Mouse (Mus musculus): ENCODE data around the gene Ctnnbl1. TPM values are rescaled to one million over a fixed set of nuclear protein-coding genes. Genes with fewer than 3 reads are reported as not detected.

The Ctnnbl1 gene
- polyA plus RNA-seq, 1 experiment from 2014 or later = 106 TPM

DNA sequence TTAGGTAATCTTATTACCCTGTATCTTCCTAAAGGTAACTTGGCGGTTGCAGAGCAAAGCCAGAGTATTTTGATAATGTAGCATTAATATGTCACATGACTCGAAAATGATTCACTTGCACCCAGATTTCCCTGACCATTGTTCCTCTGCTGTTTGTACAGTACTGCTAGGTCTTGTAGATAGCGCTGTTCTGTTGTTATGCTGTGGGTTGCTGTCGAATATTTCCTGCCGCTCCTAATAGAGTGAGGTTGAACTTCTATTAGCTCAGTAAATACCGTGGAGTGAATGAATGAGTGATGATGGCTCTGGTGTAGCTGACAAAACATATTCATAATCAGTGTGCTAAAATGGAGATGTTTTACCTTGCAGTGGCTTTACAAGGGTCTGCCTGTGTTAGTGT is 22.5 kb downstream of the Ctnnbl1 start:
- DNase-seq (ENCODE audit: low spot score) = no peak
- Histone ChIP-seq H3K4me1 (ENCODE audit: control insufficient read depth, insufficient read depth, low read length) (no peaks in the 10 kb centered on the region), H3K9me3 (ENCODE audit: control insufficient read depth, low read length) (no peaks in the 10 kb centered on the region), H3K27ac (ENCODE audit: low read depth, low read length) (no peak overlapping the region), H3K4me2 (ENCODE audit: low read depth) (no peak overlapping the region), H3K36me3 (ENCODE audit: control insufficient read depth, insufficient read depth, low read length) (no peaks in the 10 kb centered on the region), H3K4me3 (ENCODE audit: low read depth, low read length) (no peak overlapping the region), H3K27me3 (ENCODE audit: control insufficient read depth, insufficient read depth, low read length) (no peaks in the 10 kb centered on the region), H3K9ac (ENCODE audit: low read length) (no peak overlapping the region)
- WGBS = 92% methylated on average over 6 of the region's 6 CpGs
- no peak for ATAC-seq (ENCODE audit: insufficient read depth, low FRiP score, low TSS enrichment)

DNA sequence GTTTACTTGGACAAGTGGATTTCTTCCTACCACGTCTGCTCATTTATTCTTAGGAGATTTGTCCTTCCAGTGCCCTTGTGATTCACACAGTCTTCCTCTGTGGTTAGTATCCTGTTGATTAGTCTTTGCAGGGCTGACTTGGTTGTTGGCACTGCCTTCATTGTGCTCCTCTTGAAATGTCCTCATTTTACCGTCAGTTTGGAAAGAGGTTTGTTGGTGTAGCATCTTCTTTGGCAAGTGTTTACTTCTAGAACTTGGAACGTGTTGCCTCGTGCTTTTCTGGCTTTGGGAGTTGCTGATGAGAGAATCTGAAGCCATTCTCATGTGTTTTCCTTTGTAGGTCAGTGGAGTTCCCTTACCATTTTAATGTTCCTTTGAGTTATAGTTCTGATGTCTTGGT is 25.7 kb downstream of the Ctnnbl1 start:
- H3K4me3 ChIP-seq (ENCODE audit: low read depth, low read length) = no peak overlapping the region
- H3K9me3 ChIP-seq (ENCODE audit: control insufficient read depth, low read length) = no peaks in the 10 kb centered on the region
- ATAC-seq (ENCODE audit: insufficient read depth, low FRiP score, low TSS enrichment) (no peak), DNase-seq (ENCODE audit: low spot score) (no peak)
- H3K4me2 ChIP-seq (ENCODE audit: low read depth) = no peak overlapping the region
- H3K4me1 ChIP-seq (ENCODE audit: control insufficient read depth, insufficient read depth, low read length) = no peaks in the 10 kb centered on the region
- H3K9ac ChIP-seq (ENCODE audit: low read length) = no peak overlapping the region
- no peaks in the 10 kb centered on the region for H3K27me3 ChIP-seq (ENCODE audit: control insufficient read depth, insufficient read depth, low read length)
- WGBS = 88% methylated on average over 4 of the region's 4 CpGs
- H3K27ac ChIP-seq (ENCODE audit: low read depth, low read length) = no peak overlapping the region
- H3K36me3 ChIP-seq (ENCODE audit: control insufficient read depth, insufficient read depth, low read length) = no peaks in the 10 kb centered on the region

GRCm38 (mm10) chr2:157766591-157766990 is 29.4 kb downstream of the Ctnnbl1 start:
- H3K4me2 ChIP-seq (ENCODE audit: low read depth) = no peak overlapping the region
- H3K4me1 ChIP-seq (ENCODE audit: control insufficient read depth, insufficient read depth, low read length) = no peaks in the 10 kb centered on the region
- ATAC-seq (ENCODE audit: insufficient read depth, low FRiP score, low TSS enrichment) = no peak
- H3K9ac ChIP-seq (ENCODE audit: low read length) = no peak overlapping the region
- H3K27ac ChIP-seq (ENCODE audit: low read depth, low read length) = no peak overlapping the region
- no peak overlapping the region for H3K4me3 ChIP-seq (ENCODE audit: low read depth, low read length)
- 84% methylated on average over 7 of the region's 7 CpGs for WGBS
- no peaks in the 10 kb centered on the region for H3K36me3 ChIP-seq (ENCODE audit: control insufficient read depth, insufficient read depth, low read length)
- no peaks in the 10 kb centered on the region for H3K27me3 ChIP-seq (ENCODE audit: control insufficient read depth, insufficient read depth, low read length)
- DNase-seq (ENCODE audit: low spot score) = no peak
- no peaks in the 10 kb centered on the region for H3K9me3 ChIP-seq (ENCODE audit: control insufficient read depth, low read length)

DNA sequence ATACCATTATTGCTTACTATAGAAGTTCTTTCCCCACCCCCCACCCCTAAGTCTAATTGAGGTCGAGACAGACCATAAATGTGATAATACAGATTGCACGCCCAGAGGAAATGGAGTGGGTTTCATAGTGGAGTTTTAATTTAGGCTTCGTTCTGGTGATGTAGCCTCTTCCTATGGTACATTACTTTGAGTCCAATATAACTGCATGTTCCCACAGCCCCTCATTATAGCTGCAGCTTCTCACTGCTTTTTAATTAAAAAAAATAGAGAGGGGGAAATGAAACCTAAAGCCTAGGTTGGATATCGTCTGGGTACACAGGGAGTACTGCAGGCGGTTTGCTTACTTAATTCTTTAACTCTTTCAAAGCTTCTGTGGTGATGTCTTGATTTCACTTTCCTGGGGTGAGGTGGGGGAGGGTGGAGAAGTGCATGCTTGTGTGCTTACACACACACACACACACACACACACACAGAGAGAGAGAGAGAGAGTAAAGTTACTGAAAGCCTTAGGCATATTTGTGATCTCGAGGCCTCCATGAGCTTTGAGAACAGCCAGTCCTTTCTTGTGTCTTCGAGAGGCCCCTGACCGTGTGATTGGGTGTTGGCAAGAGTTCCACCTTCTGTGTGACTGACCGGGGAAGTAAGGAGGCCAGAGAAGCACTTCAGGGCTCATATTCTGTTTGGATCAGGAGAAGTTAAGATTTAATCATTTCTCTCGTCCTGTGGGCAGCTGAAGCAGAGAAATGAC is 31.7 kb downstream of the Ctnnbl1 start:
- Histone ChIP-seq H3K4me2 (ENCODE audit: low read depth) (no peak overlapping the region), H3K9me3 (ENCODE audit: control insufficient read depth, low read length) (no peaks in the 10 kb centered on the region), H3K9ac (ENCODE audit: low read length) (no peak overlapping the region), H3K27me3 (ENCODE audit: control insufficient read depth, insufficient read depth, low read length) (no peaks in the 10 kb centered on the region), H3K4me3 (ENCODE audit: low read depth, low read length) (no peak overlapping the region), H3K36me3 (ENCODE audit: control insufficient read depth, insufficient read depth, low read length) (no peaks in the 10 kb centered on the region), H3K4me1 (ENCODE audit: control insufficient read depth, insufficient read depth, low read length) (no peaks in the 10 kb centered on the region), H3K27ac (ENCODE audit: low read depth, low read length) (no peak overlapping the region)
- DNase-seq (ENCODE audit: low spot score) = no peak
- WGBS = 64% methylated on average over 10 of the region's 10 CpGs
- ATAC-seq (ENCODE audit: insufficient read depth, low FRiP score, low TSS enrichment) = no peak

DNA sequence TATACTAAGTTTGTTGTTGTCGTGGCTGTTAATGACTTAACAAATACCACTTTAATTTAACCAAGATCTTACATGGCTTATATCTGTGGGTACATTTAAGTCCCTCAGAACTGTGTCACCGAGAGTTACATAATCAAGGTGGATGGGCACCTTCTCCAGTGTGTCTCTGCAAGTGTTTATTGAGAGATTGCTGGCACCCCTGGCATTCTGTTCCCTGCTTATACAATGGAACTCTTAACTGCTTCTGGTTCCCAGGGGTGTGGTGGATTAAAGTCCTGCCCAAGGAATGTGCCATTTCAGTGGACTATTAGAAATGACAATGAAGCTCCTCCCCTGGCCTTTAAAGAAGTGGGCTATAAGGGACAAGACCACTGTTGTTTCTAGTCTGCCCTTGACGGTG is 33.6 kb downstream of the Ctnnbl1 start:
- DNase-seq (ENCODE audit: low spot score) (no peak), ATAC-seq (ENCODE audit: insufficient read depth, low FRiP score, low TSS enrichment) (no peak)
- Histone ChIP-seq H3K9ac (ENCODE audit: low read length) (no peak overlapping the region), H3K4me1 (ENCODE audit: control insufficient read depth, insufficient read depth, low read length) (no peaks in the 10 kb centered on the region), H3K9me3 (ENCODE audit: control insufficient read depth, low read length) (no peaks in the 10 kb centered on the region), H3K27ac (ENCODE audit: low read depth, low read length) (no peak overlapping the region), H3K4me2 (ENCODE audit: low read depth) (no peak overlapping the region), H3K27me3 (ENCODE audit: control insufficient read depth, insufficient read depth, low read length) (no peaks in the 10 kb centered on the region), H3K4me3 (ENCODE audit: low read depth, low read length) (no peak overlapping the region), H3K36me3 (ENCODE audit: control insufficient read depth, insufficient read depth, low read length) (no peaks in the 10 kb centered on the region; the same call in 1 of the 2 replicates)
- WGBS = 71% methylated on average over 3 of the region's 3 CpGs

- Histone ChIP-seq H3K4me3 (ENCODE audit: low read depth, low read length) (no peak overlapping the region), H3K4me1 (ENCODE audit: control insufficient read depth, insufficient read depth, low read length) (no peaks in the 10 kb centered on the region), H3K27ac (ENCODE audit: low read depth, low read length) (no peak overlapping the region), H3K9ac (ENCODE audit: low read length) (no peak overlapping the region), H3K36me3 (ENCODE audit: control insufficient read depth, insufficient read depth, low read length) (no peaks in the 10 kb centered on the region; the same call in 1 of the 2 replicates), H3K4me2 (ENCODE audit: low read depth) (no peak overlapping the region), H3K9me3 (ENCODE audit: control insufficient read depth, low read length) (no peaks in the 10 kb centered on the region), H3K27me3 (ENCODE audit: control insufficient read depth, insufficient read depth, low read length) (no peaks in the 10 kb centered on the region)
- WGBS = 100% methylated on average over 1 of the region's 1 CpGs
- no peak for ATAC-seq (ENCODE audit: insufficient read depth, low FRiP score, low TSS enrichment)
- no peak for DNase-seq (ENCODE audit: low spot score)
Measured at GRCm38 (mm10) chr2:157773661-157774060, 36.5 kb downstream of the Ctnnbl1 start.

DNA sequence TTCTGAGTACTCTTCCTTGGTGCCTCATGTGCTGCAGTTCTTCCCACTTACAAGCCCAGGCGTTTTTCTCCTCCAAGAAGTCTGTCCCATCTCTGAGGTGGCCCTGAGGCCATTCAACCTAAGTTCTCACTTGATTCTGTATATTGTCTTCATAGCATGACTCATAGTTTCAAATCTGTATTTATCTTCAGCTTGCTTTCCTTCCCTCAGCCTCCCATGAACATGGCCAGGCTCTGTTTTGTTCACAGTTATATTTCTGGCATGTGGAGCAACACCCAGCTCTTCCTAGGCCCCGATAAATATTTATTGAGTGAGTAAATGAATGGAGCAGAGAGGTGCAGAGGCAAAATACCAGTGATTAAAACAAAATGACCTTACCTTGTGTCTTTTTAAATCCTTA is 38.8 kb downstream of the Ctnnbl1 start:
- DNase-seq (ENCODE audit: low spot score) (no peak), ATAC-seq (ENCODE audit: insufficient read depth, low FRiP score, low TSS enrichment) (no peak)
- no peak overlapping the region for H3K27ac ChIP-seq (ENCODE audit: low read depth, low read length)
- WGBS = 81% methylated on average over 2 of the region's 2 CpGs
- no peak overlapping the region for H3K4me3 ChIP-seq (ENCODE audit: low read depth, low read length)
- no peaks in the 10 kb centered on the region; the same call in 1 of the 2 replicates for H3K36me3 ChIP-seq (ENCODE audit: control insufficient read depth, insufficient read depth, low read length)
- no peaks in the 10 kb centered on the region for H3K9me3 ChIP-seq (ENCODE audit: control insufficient read depth, low read length)
- H3K4me1 ChIP-seq (ENCODE audit: control insufficient read depth, insufficient read depth, low read length) = no peaks in the 10 kb centered on the region
- H3K27me3 ChIP-seq (ENCODE audit: control insufficient read depth, insufficient read depth, low read length) = no peaks in the 10 kb centered on the region
- H3K4me2 ChIP-seq (ENCODE audit: low read depth) = no peak overlapping the region
- H3K9ac ChIP-seq (ENCODE audit: low read length) = no peak overlapping the region

- no peaks in the 10 kb centered on the region for H3K4me1 ChIP-seq (ENCODE audit: control insufficient read depth, insufficient read depth, low read length)
- H3K9ac ChIP-seq (ENCODE audit: low read length) = no peak overlapping the region
- H3K4me3 ChIP-seq (ENCODE audit: low read depth, low read length) = no peak overlapping the region
- 67% methylated on average over 3 of the region's 3 CpGs for WGBS
- no peaks in the 10 kb centered on the region for H3K27me3 ChIP-seq (ENCODE audit: control insufficient read depth, insufficient read depth, low read length)
- DNase-seq (ENCODE audit: low spot score) = no peak
- H3K9me3 ChIP-seq (ENCODE audit: control insufficient read depth, low read length) = no peaks in the 10 kb centered on the region
- no peak for ATAC-seq (ENCODE audit: insufficient read depth, low FRiP score, low TSS enrichment)
- H3K27ac ChIP-seq (ENCODE audit: low read depth, low read length) = no peak overlapping the region
- H3K4me2 ChIP-seq (ENCODE audit: low read depth) = no peak overlapping the region
- no peaks in the 10 kb centered on the region for H3K36me3 ChIP-seq (ENCODE audit: control insufficient read depth, insufficient read depth, low read length)
Measured at GRCm38 (mm10) chr2:157780956-157781355, 43.8 kb downstream of the Ctnnbl1 start.

- Histone ChIP-seq H3K9me3 (ENCODE audit: control insufficient read depth, low read length) (no peaks in the 10 kb centered on the region), H3K36me3 (ENCODE audit: control insufficient read depth, insufficient read depth, low read length) (no peaks in the 10 kb centered on the region), H3K4me3 (ENCODE audit: low read depth, low read length) (no peak overlapping the region), H3K27ac (ENCODE audit: low read depth, low read length) (no peak overlapping the region), H3K9ac (ENCODE audit: low read length) (no peak overlapping the region), H3K4me1 (ENCODE audit: control insufficient read depth, insufficient read depth, low read length) (0 out of 2 replicates have a peak, but pooled peaks cover under 1% of the 10 kb centered on the region), H3K27me3 (ENCODE audit: control insufficient read depth, insufficient read depth, low read length) (no peaks in the 10 kb centered on the region), H3K4me2 (ENCODE audit: low read depth) (no peak overlapping the region)
- no peak for DNase-seq (ENCODE audit: low spot score)
- ATAC-seq (ENCODE audit: insufficient read depth, low FRiP score, low TSS enrichment) = no peak
- WGBS = 94% methylated on average over 16 of the region's 16 CpGs
Measured at GRCm38 (mm10) chr2:157783152-157783551, 46.0 kb downstream of the Ctnnbl1 start.
